ENCODE assay signal across 7 mouse cellular contexts in the genomic region with DNA sequence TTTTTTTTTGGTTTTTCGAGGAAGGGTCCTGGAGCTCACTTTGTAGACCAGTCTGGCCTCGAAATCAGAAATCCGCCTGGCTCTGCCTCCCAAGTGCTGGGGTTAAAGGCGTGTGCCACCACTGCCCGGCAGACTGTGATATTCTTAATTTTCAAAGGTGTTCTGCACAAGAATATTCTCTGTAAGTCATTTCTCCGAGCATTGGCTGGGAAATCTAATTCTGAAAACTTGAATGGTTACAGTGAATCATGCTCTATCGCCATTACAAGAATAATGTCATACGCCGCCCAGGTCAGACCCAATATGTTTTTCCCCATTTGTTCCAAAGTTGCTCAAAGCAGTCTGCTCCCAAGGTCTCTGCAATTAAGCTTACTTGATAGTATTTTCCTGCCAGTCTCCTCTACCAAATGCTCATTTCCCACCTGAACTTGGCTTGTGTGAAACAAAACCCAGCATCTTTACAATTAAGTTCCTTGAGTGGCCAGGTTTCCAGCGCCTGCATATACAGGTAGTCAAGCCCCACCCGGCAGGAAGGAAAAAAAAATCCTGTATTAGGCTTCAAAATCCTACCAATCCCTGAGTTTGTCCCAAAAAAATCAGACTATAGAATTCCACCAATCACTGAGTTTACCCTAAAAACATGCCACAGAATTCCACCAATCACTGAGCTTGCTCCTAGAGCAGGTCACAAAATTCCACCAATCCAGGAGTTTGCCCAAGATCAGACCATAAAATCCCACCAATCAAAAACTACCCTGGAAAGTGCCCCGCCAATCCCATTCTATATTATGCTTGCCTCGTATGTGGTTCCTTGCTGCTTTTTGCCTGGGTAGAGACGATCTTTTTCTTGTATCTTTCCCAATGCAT. TPM values are rescaled to one million over a fixed set of nuclear protein-coding genes. Genes with fewer than 3 reads are reported as not detected.
DNase-seq lines count a peak whose midpoint lies in the region; ATAC-seq and TF ChIP-seq lines count a peak whose summit lies in the region.

Gene Ccdc84, minus strand, starts transcription at position 51 of the 867 bp plus-strand sequence.

- H3K36me3 ChIP-seq in lung, postnatal 0 days (ENCODE audit: insufficient read depth, low read length) = no peaks in the 10 kb centered on the region; the same call in 1 of the 2 replicates
- H3K36me3 ChIP-seq in heart, embryonic 15.5 days = peaks cover 9% of the 10 kb centered on the region
- H3K36me3 ChIP-seq in limb, embryonic 10.5 days = peaks cover 26% of the 10 kb centered on the region
- peaks cover 16% of the 10 kb centered on the region; the same call in 1 of the 2 replicates for H3K36me3 ChIP-seq in neural tube, embryonic 15.5 days

- WGBS in lung, postnatal 0 days = 75% methylated on average over 14 of the region's 14 CpGs
- 72% methylated on average over 14 of the region's 14 CpGs for WGBS in heart, embryonic 15.5 days
- 84% methylated on average over 14 of the region's 14 CpGs for WGBS in limb, embryonic 10.5 days
- WGBS in neural tube, embryonic 15.5 days = 80% methylated on average over 14 of the region's 14 CpGs

- ATAC-seq in lung, postnatal 0 days = no peak
- no peak for ATAC-seq in heart, embryonic 15.5 days (replicated peaks; ENCODE audit: insufficient number of reproducible peaks, insufficient read depth, low FRiP score, low read depth)
- no peak for ATAC-seq in neural tube, embryonic 15.5 days (ENCODE audit: low FRiP score)

- no peaks in the 10 kb centered on the region for H3K9me3 ChIP-seq in lung, postnatal 0 days (ENCODE audit: low read length)
- no peaks in the 10 kb centered on the region for H3K9me3 ChIP-seq in heart, embryonic 15.5 days (replicated peaks)
- no peaks in the 10 kb centered on the region for H3K9me3 ChIP-seq in limb, embryonic 10.5 days (replicated peaks)
- H3K9me3 ChIP-seq in neural tube, embryonic 15.5 days (replicated peaks) = no peaks in the 10 kb centered on the region

- no peak for TF ChIP-seq CTCF in lung, postnatal 0 days (IDR thresholded peaks at IDR 0.05)

- H3K9ac ChIP-seq in lung, postnatal 0 days (replicated peaks; ENCODE audit: low read depth) = peak within 1 kb of the TSS; percentile 53
- H3K9ac ChIP-seq in heart, embryonic 15.5 days = peak within 1 kb of the TSS; percentile 89
- H3K9ac ChIP-seq in neural tube, embryonic 15.5 days (replicated peaks) = peak within 1 kb of the TSS; percentile 78

- peaks cover 8% of the 10 kb centered on the region; the same call in 1 of the 2 replicates for H3K4me1 ChIP-seq in lung, postnatal 0 days (ENCODE audit: insufficient read depth, low read depth, low read length)
- peaks cover 12% of the 10 kb centered on the region for H3K4me1 ChIP-seq in heart, embryonic 15.5 days (replicated peaks)
- peaks cover 7% of the 10 kb centered on the region for H3K4me1 ChIP-seq in limb, embryonic 10.5 days
- H3K4me1 ChIP-seq in neural tube, embryonic 15.5 days = peaks cover 23% of the 10 kb centered on the region

- peak within 1 kb of the TSS; percentile 77 for H3K4me3 ChIP-seq in lung, postnatal 0 days (ENCODE audit: low read depth, low read length)
- peak within 1 kb of the TSS; percentile 93 for H3K4me3 ChIP-seq in heart, embryonic 15.5 days
- H3K4me3 ChIP-seq in limb, embryonic 10.5 days = peak within 1 kb of the TSS; percentile 77
- H3K4me3 ChIP-seq in neural tube, embryonic 15.5 days (replicated peaks) = peak within 1 kb of the TSS; percentile 81

- TF ChIP-seq EP300 in lung, postnatal 0 days (IDR thresholded peaks at IDR 0.05) = no peak

- H3K4me2 ChIP-seq in lung, postnatal 0 days (replicated peaks; ENCODE audit: low read depth, low read length) = peak within 1 kb of the TSS; percentile 87
- peak within 1 kb of the TSS; percentile 94 for H3K4me2 ChIP-seq in heart, embryonic 15.5 days
- H3K4me2 ChIP-seq in neural tube, embryonic 15.5 days = peak within 1 kb of the TSS; percentile 88

- no peaks in the 10 kb centered on the region for H3K27me3 ChIP-seq in lung, postnatal 0 days (replicated peaks; ENCODE audit: insufficient read depth, low read length)
- no peaks in the 10 kb centered on the region for H3K27me3 ChIP-seq in heart, embryonic 15.5 days
- H3K27me3 ChIP-seq in limb, embryonic 10.5 days (ENCODE audit: low read depth, poor library complexity, severe bottlenecking) = no peaks in the 10 kb centered on the region
- no peaks in the 10 kb centered on the region for H3K27me3 ChIP-seq in neural tube, embryonic 15.5 days (replicated peaks)

- DNase-seq in lung, postnatal 0 days (ENCODE audit: low spot score) = no peak
- no peak for DNase-seq in lung, postnatal 14 days
- peak; percentile 79 for DNase-seq in brain, adult 2 months (ENCODE audit: low read depth, low spot score)
- no peak for DNase-seq in limb, embryonic 10.5 days (ENCODE audit: low spot score)
- no peak for DNase-seq in spleen, adult 12 weeks (ENCODE audit: low spot score)

- peak within 1 kb of the TSS; percentile 78 for H3K27ac ChIP-seq in lung, postnatal 0 days (ENCODE audit: low read length)
- H3K27ac ChIP-seq in heart, embryonic 15.5 days = peak within 1 kb of the TSS; percentile 52
- peak within 1 kb of the TSS; percentile 89 for H3K27ac ChIP-seq in limb, embryonic 10.5 days
- H3K27ac ChIP-seq in neural tube, embryonic 15.5 days (replicated peaks) = peak within 1 kb of the TSS; percentile 88

RNA-seq across cellular contexts. Expression of gene Ccdc84, which starts in this region (rescaled TPM):
- polyA plus RNA-seq in lung, postnatal 0 days (2015; fragmentation: Nextera tagmentation; extraction: Ambion mirVana) = 24.2 and 24.5 TPM in 2 replicates
- 18.3 and 23.5 TPM in 2 replicates for polyA plus RNA-seq in heart, embryonic 15.5 days (2015; fragmentation: Nextera tagmentation; extraction: Ambion mirVana)
- 23.1 and 24.3 TPM in 2 replicates for polyA plus RNA-seq in limb, embryonic 10.5 days (2016; fragmentation: Nextera tagmentation; extraction: Ambion mirVana)
- polyA plus RNA-seq in neural tube, embryonic 15.5 days (2015; fragmentation: Nextera tagmentation; extraction: Ambion mirVana) = 32.4 and 36.4 TPM in 2 replicates
